Mouse (Mus musculus): ENCODE results near the gene Cfhr2. TPM values are rescaled to one million over a fixed set of nuclear protein-coding genes. Genes with fewer than 3 reads are reported as not detected.

The Cfhr2 gene
- polyA plus RNA-seq, 1 experiment from 2014 or later = not detected

Other genes with a start within 250 kb of the Cfhr2 start
- gene Gm4788, start 77.5 kb downstream of the Cfhr2 start, polyA plus RNA-seq (2014; fragmentation: Nextera tagmentation; extraction: Ambion mirVana) = not detected in 2 replicates